Mouse (Mus musculus) layer of hippocampus, adult 2 months (tissue): ENCODE data around the gene Rhot1. TPM values are rescaled to one million over a fixed set of nuclear protein-coding genes. Genes with fewer than 3 reads are reported as not detected.
"Not testable (repeated sequence)": the region's sequence is repeated elsewhere in the genome, so short reads cannot be mapped to it uniquely, and the experiment has no call there.

Experiments
- DNase-seq, 2 experiments: peaks; one replicate each; pipeline ENCODE4 v3.0.0; 2022; ENCODE audit warnings: low spot score in 2 of 2
- H3K27ac ChIP-seq: fragments of 200-600 bp; 2 replicates; pipeline ENCODE4 v1.8.1; 2022
- H3K4me3 ChIP-seq: fragments of 200-600 bp; 2 replicates; pipeline ENCODE4 v1.8.1; 2022; ENCODE audit warnings: mild to moderate bottlenecking
- CTCF ChIP-seq: fragments of 200-600 bp; conservative IDR thresholded peaks from 2 replicates; pipeline ENCODE4 v1.8.1; 2022; ENCODE audit warnings: antibody characterized with exemption, mild to moderate bottlenecking, moderate library complexity
- total RNA-seq, 2 experiments: library from RNA; stranded (reverse); gene quantifications; 2 replicates each; pipeline ENCODE4 v1.2.3; 2021

Gene Rhot1
- total RNA-seq, 2 experiments from 2014 or later = 67.8 to 68.2 TPM

DNA sequence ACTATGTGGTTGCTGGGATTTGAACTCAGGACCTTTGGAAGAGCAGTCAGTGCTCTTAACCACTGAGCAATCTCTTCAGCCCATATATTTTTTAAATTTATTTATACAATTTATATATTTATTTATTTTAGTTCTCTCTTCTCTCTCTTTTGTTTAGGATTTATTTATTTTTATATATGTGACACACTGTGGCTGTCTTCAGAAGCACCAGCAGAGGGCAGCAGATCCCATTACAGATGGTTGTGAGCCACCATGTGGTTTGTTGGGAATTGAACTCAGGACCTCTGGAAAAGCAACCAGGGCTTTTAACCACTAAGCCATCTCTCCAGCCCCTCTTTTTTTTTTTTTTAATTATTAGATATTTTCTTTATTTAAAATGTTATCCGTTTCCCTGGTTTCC lies 8.5 kb upstream of the Rhot1 start:
- TF ChIP-seq CTCF = peak; percentile 71
- DNase-seq = no peak
- Histone ChIP-seq H3K27ac (no peak overlapping the region), H3K4me3 (no peak overlapping the region)

DNA sequence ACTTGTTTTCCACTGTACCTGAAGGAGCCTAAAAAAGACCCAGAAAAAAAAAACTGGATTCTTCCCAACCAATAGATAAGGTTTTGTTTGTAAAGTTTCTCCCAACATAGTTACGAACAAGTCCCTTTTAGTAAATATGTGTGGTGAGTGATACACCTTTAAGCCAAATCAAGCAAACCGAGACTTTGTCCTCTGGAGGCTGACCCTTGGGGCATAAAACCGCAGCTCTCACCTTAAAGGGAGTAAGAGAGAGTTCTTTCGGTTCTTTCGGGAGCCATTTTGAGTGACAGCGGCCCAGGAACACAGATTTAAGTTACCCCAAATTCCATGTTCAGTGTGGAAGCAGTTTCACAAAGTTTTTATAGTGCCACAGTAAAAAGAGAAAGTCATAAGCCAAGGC lies 6.5 kb upstream of the Rhot1 start:
- Histone ChIP-seq H3K4me3 (no peak overlapping the region), H3K27ac (no peak overlapping the region)
- TF ChIP-seq CTCF = no peak
- DNase-seq = no peak

DNA sequence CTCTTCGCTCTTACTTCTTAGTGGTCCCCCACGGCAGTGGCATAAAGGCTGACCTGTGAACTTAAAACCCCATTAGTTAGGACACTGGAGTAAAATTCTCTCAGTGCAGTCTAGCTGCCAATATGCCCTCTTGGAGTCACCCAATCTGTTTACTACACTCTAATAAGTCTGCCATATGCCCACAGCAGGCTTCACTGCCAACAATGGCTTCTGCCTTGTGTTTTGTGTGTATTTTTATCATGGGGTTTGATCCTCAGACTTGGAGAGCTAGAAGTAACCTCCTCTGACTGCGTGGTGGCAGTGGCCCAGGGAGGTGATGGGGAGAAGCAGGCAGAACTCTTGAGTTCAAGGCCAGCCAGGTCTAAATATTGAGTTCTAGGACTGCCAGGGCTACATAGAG lies 4.8 kb upstream of the Rhot1 start:
- no peak overlapping the region for H3K4me3 ChIP-seq
- TF ChIP-seq CTCF = no peak
- no peak overlapping the region for H3K27ac ChIP-seq
- DNase-seq = peak; percentile 38 to 40

GRCm38 (mm10) chr11:80204941-80205340 lies 3.9 kb upstream of the Rhot1 start:
- TF ChIP-seq CTCF = no peak
- no peak for DNase-seq
- no peak overlapping the region for H3K27ac ChIP-seq
- no peak overlapping the region for H3K4me3 ChIP-seq

GRCm38 (mm10) chr11:80208465-80208859 lies 357 bp upstream of the Rhot1 start:
- DNase-seq = no peak
- TF ChIP-seq CTCF = no peak
- no peak overlapping the region; the same call in 1 of the 2 replicates for H3K4me3 ChIP-seq
- no peak overlapping the region for H3K27ac ChIP-seq

- DNase-seq = no peak
- Histone ChIP-seq H3K4me3 (peak overlapping the region; percentile 100), H3K27ac (no peak overlapping the region)
- TF ChIP-seq CTCF = no peak
These were observed 1.5 kb downstream of the Rhot1 start for GRCm38 (mm10) chr11:80210321-80210720.

- DNase-seq = no peak
- Histone ChIP-seq H3K4me3 (no peak overlapping the region), H3K27ac (no peak overlapping the region)
- TF ChIP-seq CTCF = no peak
These were observed 3.5 kb downstream of the Rhot1 start for GRCm38 (mm10) chr11:80212282-80212681.

DNA sequence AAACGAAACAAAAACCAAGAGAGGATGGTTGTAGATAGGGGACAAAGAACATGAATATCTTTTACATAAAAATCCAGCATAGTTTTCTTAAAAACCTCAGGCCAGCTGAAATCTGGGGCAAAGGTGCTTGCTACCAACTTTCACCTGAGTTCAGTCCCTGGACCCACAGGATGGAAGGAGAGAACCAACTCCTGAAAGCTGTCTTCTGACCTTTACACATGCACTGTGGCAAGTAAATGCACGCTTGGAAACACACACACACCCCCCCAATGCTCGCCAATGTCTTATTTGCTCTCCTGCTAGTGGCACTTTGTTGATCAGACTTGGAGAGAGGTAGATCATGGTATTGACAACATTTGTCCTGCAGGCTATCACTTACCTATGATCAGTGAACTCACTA lies 6.5 kb downstream of the Rhot1 start:
- Histone ChIP-seq H3K4me3 (no peak overlapping the region), H3K27ac (no peak overlapping the region)
- DNase-seq = no peak
- no peak for TF ChIP-seq CTCF

DNA sequence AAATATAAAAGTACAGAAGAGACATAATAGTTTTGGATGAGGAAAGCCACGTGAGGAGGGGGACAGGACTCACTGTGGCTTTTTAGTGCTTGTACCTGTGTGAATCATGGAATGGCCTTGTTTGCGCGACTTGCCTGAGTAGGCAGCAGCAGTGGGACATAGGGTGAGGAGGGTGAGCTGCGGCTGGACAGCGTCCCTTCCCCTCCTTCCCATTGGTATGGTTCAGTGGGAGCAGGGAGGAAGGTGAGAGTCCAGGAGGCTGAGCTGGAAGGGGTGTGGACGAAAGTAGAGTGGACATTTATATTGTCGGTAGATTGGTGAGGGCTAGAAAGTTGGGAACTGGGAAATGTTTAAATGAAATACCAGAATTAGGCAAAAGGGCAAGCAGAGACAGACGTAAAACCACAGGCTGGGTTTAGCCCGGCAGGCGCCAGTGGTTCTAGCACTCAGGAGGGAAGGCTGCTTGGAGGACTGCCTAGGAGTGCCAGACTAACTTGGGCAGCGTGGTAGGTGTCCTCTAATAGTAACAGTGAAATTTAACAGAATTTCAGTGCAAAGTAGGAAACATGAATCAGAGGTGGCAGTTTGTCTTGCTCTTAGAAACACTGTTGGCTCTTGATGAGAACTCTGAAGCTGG lies 10.0 kb downstream of the Rhot1 start:
- no peak for DNase-seq
- no peak overlapping the region for H3K27ac ChIP-seq
- no peak for TF ChIP-seq CTCF
- H3K4me3 ChIP-seq = no peak overlapping the region

DNA sequence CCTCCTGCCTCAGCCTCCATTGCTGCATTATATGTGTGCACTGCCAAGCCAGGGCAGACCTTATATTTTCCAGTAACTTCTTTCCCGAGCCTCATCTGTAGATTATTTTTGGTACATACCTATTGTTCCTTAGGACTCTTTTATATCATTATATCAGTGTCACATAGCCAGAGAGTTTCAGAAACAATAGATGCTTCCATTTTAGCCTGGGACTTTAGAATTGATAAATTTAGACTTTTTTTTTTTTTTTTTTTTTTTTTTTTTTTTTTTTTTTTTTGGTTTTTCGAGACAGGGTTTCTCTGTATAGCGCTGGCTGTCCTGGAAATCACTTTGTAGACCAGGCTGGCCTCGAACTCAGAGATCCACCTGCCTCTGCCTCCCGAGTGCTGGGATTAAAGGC lies 21.2 kb downstream of the Rhot1 start:
- not testable (repeated sequence) for DNase-seq, H3K4me3 ChIP-seq, H3K27ac ChIP-seq

DNA sequence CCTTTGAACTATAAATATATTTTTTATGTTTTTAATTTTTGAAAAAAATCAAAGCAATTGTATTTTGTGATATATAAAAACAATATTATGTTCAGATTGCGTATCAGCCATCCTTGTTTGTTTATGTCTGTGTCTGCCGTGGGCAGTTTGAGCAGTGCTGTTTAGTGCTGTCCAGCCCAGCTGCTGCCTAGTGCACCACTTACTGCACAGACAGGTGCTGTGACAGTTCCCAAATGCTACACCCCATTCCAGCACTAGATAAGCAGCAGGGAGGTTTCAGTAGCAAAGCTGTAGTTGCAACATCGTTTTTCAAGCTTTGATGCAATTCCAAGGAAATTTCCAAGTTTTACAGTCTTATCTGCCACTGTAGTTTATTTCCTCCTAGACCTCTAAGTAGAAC lies 28.5 kb downstream of the Rhot1 start:
- H3K4me3 ChIP-seq = no peak overlapping the region
- no peak for TF ChIP-seq CTCF
- no peak overlapping the region for H3K27ac ChIP-seq
- DNase-seq = no peak

DNA sequence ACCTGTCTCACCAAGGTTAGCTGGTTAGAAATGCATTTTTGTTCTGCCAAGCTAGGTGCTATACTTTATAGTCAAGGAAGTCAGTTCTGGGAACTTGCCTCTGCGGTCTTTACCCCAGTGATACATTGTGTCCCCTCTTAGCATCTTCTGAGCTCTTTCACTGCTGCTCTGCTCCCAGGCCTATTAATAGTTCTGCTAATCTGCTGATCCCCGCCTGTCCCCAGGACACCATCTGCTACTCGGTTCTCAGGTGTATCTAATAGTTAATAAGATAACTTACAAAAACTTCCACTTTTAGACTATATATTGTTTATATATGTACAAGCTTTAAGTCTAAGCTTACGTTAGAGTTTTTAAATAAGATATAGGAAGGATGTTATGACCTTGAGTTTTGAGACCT lies 29.5 kb downstream of the Rhot1 start:
- no peak for TF ChIP-seq CTCF
- Histone ChIP-seq H3K4me3 (no peak overlapping the region), H3K27ac (no peak overlapping the region)
- no peak for DNase-seq

- H3K4me3 ChIP-seq = no peak overlapping the region
- DNase-seq = no peak
- no peak for TF ChIP-seq CTCF
- H3K27ac ChIP-seq = no peak overlapping the region
These were observed 38.2 kb downstream of the Rhot1 start for GRCm38 (mm10) chr11:80247026-80247425.

DNA sequence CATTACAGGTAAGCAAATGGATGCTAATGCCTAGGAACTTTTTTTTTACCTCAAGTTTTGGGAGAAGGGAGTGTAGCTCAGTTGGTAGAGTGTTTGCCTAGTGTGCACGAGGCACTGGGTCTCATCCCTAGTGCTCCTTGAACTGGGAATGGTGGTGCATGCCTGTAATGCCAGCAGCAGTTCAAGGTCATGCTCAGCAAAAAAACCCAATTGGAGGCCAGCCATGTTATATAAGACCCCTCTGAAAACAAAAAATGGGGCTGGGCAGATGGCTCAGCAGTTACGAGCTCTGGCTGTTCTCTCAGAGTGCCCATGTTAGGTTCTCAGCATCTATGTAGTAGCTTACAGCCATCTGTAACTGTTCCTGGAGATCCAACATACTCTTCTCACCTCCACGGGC lies 39.7 kb downstream of the Rhot1 start:
- DNase-seq = no peak
- no peak for TF ChIP-seq CTCF
- Histone ChIP-seq H3K27ac (no peak overlapping the region), H3K4me3 (no peak overlapping the region)

DNA sequence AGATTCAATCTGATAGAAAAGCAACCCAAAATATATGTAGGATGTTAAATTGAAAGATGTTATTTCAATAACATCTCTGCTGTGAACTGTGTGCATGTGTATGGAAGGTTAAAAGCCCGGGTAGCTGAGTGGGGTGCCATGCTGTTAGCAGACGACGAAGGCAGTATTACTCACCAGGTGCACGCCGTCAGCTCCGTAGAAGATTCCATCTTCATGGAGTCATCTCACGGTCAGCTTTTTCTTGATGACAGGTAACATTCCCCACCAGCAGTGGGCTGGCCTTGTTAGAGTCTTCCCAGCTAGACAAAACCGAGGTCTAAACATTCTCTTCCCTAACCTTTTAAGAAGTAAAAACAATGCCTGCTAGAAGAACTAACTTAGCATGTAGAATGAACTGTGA lies 55.3 kb downstream of the Rhot1 start:
- no peak for DNase-seq
- no peak overlapping the region for H3K4me3 ChIP-seq
- H3K27ac ChIP-seq = no peak overlapping the region
- TF ChIP-seq CTCF = no peak
